Comparison of ENCODE assay signal across 8 mouse cellular contexts in the genomic region with DNA sequence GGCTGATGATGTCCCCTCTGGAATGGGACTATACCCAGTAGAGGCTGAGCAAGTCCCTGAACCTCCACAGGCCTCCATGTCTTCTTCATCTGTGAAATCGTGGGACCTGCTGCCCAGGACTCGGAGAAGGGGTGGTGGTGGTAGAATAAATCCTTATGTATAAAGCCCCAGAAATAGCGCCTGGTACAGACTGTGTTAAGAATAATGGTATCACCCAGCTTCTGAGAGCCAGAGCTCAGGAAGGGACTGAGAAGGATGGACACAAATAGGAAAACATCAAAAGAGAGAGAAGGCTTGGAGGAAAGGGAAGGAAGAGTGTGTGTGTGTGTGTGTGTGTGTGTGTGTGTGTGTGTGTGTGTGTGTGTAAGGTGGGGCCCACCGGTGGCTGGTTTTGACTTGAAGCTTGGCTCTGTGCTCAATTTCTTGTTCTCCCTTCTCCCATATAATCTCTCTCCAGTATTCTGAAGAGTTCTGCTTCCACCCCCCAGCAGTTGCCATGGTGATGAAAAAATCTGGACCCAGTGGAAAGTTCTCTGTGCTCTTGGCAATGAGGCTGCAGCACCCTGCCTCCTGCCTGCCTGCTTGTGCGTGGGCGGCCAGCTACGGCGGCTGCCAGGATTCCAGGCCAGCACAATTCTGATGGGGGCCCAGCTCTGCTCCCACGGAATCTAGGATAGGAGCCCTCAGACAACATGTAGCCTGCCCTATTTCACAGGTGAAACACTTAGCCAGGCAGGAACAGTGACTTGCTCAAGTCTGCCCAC.
DNase-seq lines count a peak whose midpoint lies in the region; ATAC-seq and TF ChIP-seq lines count a peak whose summit lies in the region.

No protein-coding gene starts in this region.

- H3K4me2 ChIP-seq in hindbrain, embryonic 13.5 days = no peak overlapping the region
- H3K4me2 ChIP-seq in hindbrain, embryonic 11.5 days (replicated peaks; ENCODE audit: low read depth, low read length) = no peak overlapping the region
- no peak overlapping the region for H3K4me2 ChIP-seq in liver, postnatal 0 days (ENCODE audit: low read depth, low read length)

- peaks cover 17% of the 10 kb centered on the region for H3K4me1 ChIP-seq in hindbrain, embryonic 13.5 days (replicated peaks)
- H3K4me1 ChIP-seq in hindbrain, embryonic 11.5 days (replicated peaks; ENCODE audit: control insufficient read depth, insufficient read depth, low read length) = no peaks in the 10 kb centered on the region
- H3K4me1 ChIP-seq in liver, postnatal 0 days (ENCODE audit: insufficient read depth) = no peaks in the 10 kb centered on the region; the same call in 1 of the 2 replicates

- peak overlapping the region; percentile 18; the same call in 1 of the 2 replicates for H3K27ac ChIP-seq in hindbrain, embryonic 13.5 days
- H3K27ac ChIP-seq in hindbrain, embryonic 11.5 days (ENCODE audit: low read depth, low read length) = no peak overlapping the region
- no peak overlapping the region for H3K27ac ChIP-seq in liver, postnatal 0 days (ENCODE audit: low read depth)

- TF ChIP-seq CTCF in liver, postnatal 0 days (IDR thresholded peaks at IDR 0.05; ENCODE audit: low read depth) = no peak

- no peak for TF ChIP-seq EP300 in liver, postnatal 0 days (IDR thresholded peaks at IDR 0.05; ENCODE audit: low read depth)

- 0 out of 2 replicates have a peak, but pooled peaks cover 6% of the 10 kb centered on the region for H3K27me3 ChIP-seq in hindbrain, embryonic 13.5 days
- no peaks in the 10 kb centered on the region for H3K27me3 ChIP-seq in hindbrain, embryonic 11.5 days (ENCODE audit: control insufficient read depth, insufficient read depth, low read length)
- no peaks in the 10 kb centered on the region for H3K27me3 ChIP-seq in liver, postnatal 0 days (ENCODE audit: insufficient read depth, low read length)

- no peaks in the 10 kb centered on the region for H3K36me3 ChIP-seq in hindbrain, embryonic 13.5 days
- H3K36me3 ChIP-seq in hindbrain, embryonic 11.5 days (ENCODE audit: control insufficient read depth, insufficient read depth, low read length) = no peaks in the 10 kb centered on the region
- H3K36me3 ChIP-seq in liver, postnatal 0 days (replicated peaks; ENCODE audit: insufficient read depth, low read length) = no peaks in the 10 kb centered on the region

- no peak for DNase-seq in hindbrain, embryonic 11.5 days (ENCODE audit: low spot score)
- peak; percentile 51 for DNase-seq in adrenal gland, postnatal 25 days
- peak; percentile 90 to 94 for DNase-seq in frontal cortex, postnatal 10 days (ENCODE audit: low spot score in 2 of 2)
- DNase-seq in layer of hippocampus, postnatal 36 days = peak; percentile 94 to 96
- peak; percentile 98 for DNase-seq in right cerebral cortex, adult 18-20 months
- no peak for DNase-seq in spleen, postnatal 10 days (ENCODE audit: low spot score in 2 of 2)
- DNase-seq in liver, postnatal 0 days = no peak

- H3K9ac ChIP-seq in hindbrain, embryonic 13.5 days = peak overlapping the region; percentile 53; the same call in 1 of the 2 replicates
- no peak overlapping the region for H3K9ac ChIP-seq in hindbrain, embryonic 11.5 days (ENCODE audit: low read depth, low read length)
- H3K9ac ChIP-seq in liver, postnatal 0 days (replicated peaks) = no peak overlapping the region

- WGBS in hindbrain, embryonic 13.5 days = 49% methylated on average over 9 of the region's 9 CpGs
- 69% methylated on average over 9 of the region's 9 CpGs for WGBS in hindbrain, embryonic 11.5 days
- 69% methylated on average over 9 of the region's 9 CpGs for WGBS in liver, postnatal 0 days (ENCODE audit: insufficient replicate concordance)

- H3K4me3 ChIP-seq in hindbrain, embryonic 13.5 days = no peak overlapping the region
- H3K4me3 ChIP-seq in hindbrain, embryonic 11.5 days (ENCODE audit: low read depth, low read length) = no peak overlapping the region
- H3K4me3 ChIP-seq in liver, postnatal 0 days (ENCODE audit: low read depth, low read length) = no peak overlapping the region

- no peaks in the 10 kb centered on the region for H3K9me3 ChIP-seq in hindbrain, embryonic 13.5 days
- H3K9me3 ChIP-seq in hindbrain, embryonic 11.5 days (ENCODE audit: control insufficient read depth, low read length) = no peaks in the 10 kb centered on the region
- H3K9me3 ChIP-seq in liver, postnatal 0 days (ENCODE audit: low read length) = no peaks in the 10 kb centered on the region

- ATAC-seq in hindbrain, embryonic 13.5 days (ENCODE audit: low FRiP score) = peak; percentile 72
- ATAC-seq in hindbrain, embryonic 11.5 days (ENCODE audit: low FRiP score) = no peak
- no peak for ATAC-seq in liver, postnatal 0 days

Comparison
In these comparisons a context has a peak if more than half of its experiments do, and no peak if none do; other contexts are left out.
1. DNase-seq: peak in adrenal gland, postnatal 25 days (single experiment), frontal cortex, postnatal 10 days (2 of 2), layer of hippocampus, postnatal 36 days (2 of 2) and right cerebral cortex, adult 18-20 months (single experiment); none in hindbrain, embryonic 11.5 days (single experiment), spleen, postnatal 10 days (0 of 2) and liver, postnatal 0 days (single experiment).